Mouse (Mus musculus): Measurements from ENCODE around the gene Plekhm3. TPM values are rescaled to one million over a fixed set of nuclear protein-coding genes. Genes with fewer than 3 reads are reported as not detected.

Plekhm3 gene
- polyA plus RNA-seq, 2 experiments: 0.58 to 0.63 TPM

- WGBS (ENCODE audit: insufficient replicate concordance): 78% methylated on average over 11 of the region's 11 CpGs
- H3K9me3 ChIP-seq (ENCODE audit: control insufficient read depth, low read length): no peaks in the 10 kb centered on the region
- no peak overlapping the region for H3K4me2 ChIP-seq (ENCODE audit: low read depth)
- no peaks in the 10 kb centered on the region for H3K27me3 ChIP-seq (ENCODE audit: control insufficient read depth, insufficient read depth, low read length)
- DNase-seq (ENCODE audit: low read depth in 3 of 3, low spot score in 3 of 3) (no peak), ATAC-seq (ENCODE audit: insufficient read depth) (no peak)
- H3K36me3 ChIP-seq (replicated peaks; ENCODE audit: control insufficient read depth, insufficient read depth, low read depth): no peaks in the 10 kb centered on the region
- H3K27ac ChIP-seq: no peak overlapping the region
- H3K9ac ChIP-seq (replicated peaks): no peak overlapping the region
- TF ChIP-seq CTCF (IDR thresholded peaks at IDR 0.05; ENCODE audit: low read depth): no peak
- TF ChIP-seq EP300 (IDR thresholded peaks at IDR 0.05; ENCODE audit: low read depth): no peak
- no peak overlapping the region for H3K4me3 ChIP-seq (ENCODE audit: insufficient read depth in 1 of 2, low read depth in 2 of 2, low read length in 2 of 2)
- H3K4me1 ChIP-seq (replicated peaks; ENCODE audit: control insufficient read depth in 2 of 2, insufficient read depth in 2 of 2, low read length in 1 of 2): peaks cover 7 to 22% of the 10 kb centered on the region in 2 experiments
Observed at GRCm38 (mm10) chr1:64794096-64794495, 162.5 kb downstream of the Plekhm3 start.

GRCm38 (mm10) chr1:64793234-64793530, 163.4 kb downstream of the Plekhm3 start:
- Histone ChIP-seq H3K4me3 (ENCODE audit: insufficient read depth in 1 of 2, low read depth in 2 of 2, low read length in 2 of 2) (no peak overlapping the region), H3K4me2 (ENCODE audit: low read depth) (no peak overlapping the region), H3K9me3 (ENCODE audit: control insufficient read depth, low read length) (no peaks in the 10 kb centered on the region), H3K27me3 (ENCODE audit: control insufficient read depth, insufficient read depth, low read length) (no peaks in the 10 kb centered on the region), H3K9ac (replicated peaks) (no peak overlapping the region), H3K36me3 (replicated peaks; ENCODE audit: control insufficient read depth, insufficient read depth, low read depth) (no peaks in the 10 kb centered on the region), H3K4me1 (replicated peaks; ENCODE audit: control insufficient read depth in 2 of 2, insufficient read depth in 2 of 2, low read length in 1 of 2) (peaks cover 7 to 27% of the 10 kb centered on the region in 2 experiments), H3K27ac (no peak overlapping the region)
- no peak for DNase-seq (ENCODE audit: low read depth in 3 of 3, low spot score in 3 of 3)
- 77% methylated on average over 4 of the region's 4 CpGs for WGBS (ENCODE audit: insufficient replicate concordance)
- ATAC-seq (ENCODE audit: insufficient read depth): no peak
- TF ChIP-seq EP300 (IDR thresholded peaks at IDR 0.05; ENCODE audit: low read depth) (no peak), CTCF (IDR thresholded peaks at IDR 0.05; ENCODE audit: low read depth) (no peak)

GRCm38 (mm10) chr1:64792521-64793233, 163.9 kb downstream of the Plekhm3 start:
- no peak overlapping the region for H3K27ac ChIP-seq
- H3K9ac ChIP-seq (replicated peaks): no peak overlapping the region
- ATAC-seq (ENCODE audit: insufficient read depth) (no peak), DNase-seq (ENCODE audit: low read depth in 3 of 3, low spot score in 3 of 3) (no peak)
- H3K4me3 ChIP-seq (ENCODE audit: insufficient read depth in 1 of 2, low read depth in 2 of 2, low read length in 2 of 2): no peak overlapping the region
- H3K4me1 ChIP-seq (replicated peaks; ENCODE audit: control insufficient read depth in 2 of 2, insufficient read depth in 2 of 2, low read length in 1 of 2): peaks cover 5 to 25% of the 10 kb centered on the region in 2 experiments
- WGBS (ENCODE audit: insufficient replicate concordance): 66% methylated on average over 11 of the region's 11 CpGs
- H3K36me3 ChIP-seq (replicated peaks; ENCODE audit: control insufficient read depth, insufficient read depth, low read depth): no peaks in the 10 kb centered on the region
- no peak overlapping the region for H3K4me2 ChIP-seq (ENCODE audit: low read depth)
- H3K27me3 ChIP-seq (ENCODE audit: control insufficient read depth, insufficient read depth, low read length): no peaks in the 10 kb centered on the region
- TF ChIP-seq EP300 (IDR thresholded peaks at IDR 0.05; ENCODE audit: low read depth) (no peak), CTCF (IDR thresholded peaks at IDR 0.05; ENCODE audit: low read depth) (no peak)
- H3K9me3 ChIP-seq (ENCODE audit: control insufficient read depth, low read length): no peaks in the 10 kb centered on the region

- Histone ChIP-seq H3K4me1 (replicated peaks; ENCODE audit: control insufficient read depth in 2 of 2, insufficient read depth in 2 of 2, low read length in 1 of 2) (peaks cover 2 to 18% of the 10 kb centered on the region in 2 experiments; a peak in 2 of 4 replicates), H3K4me3 (ENCODE audit: insufficient read depth in 1 of 2, low read depth in 2 of 2, low read length in 2 of 2) (no peak overlapping the region), H3K27ac (no peak overlapping the region), H3K9ac (replicated peaks) (no peak overlapping the region), H3K36me3 (replicated peaks; ENCODE audit: control insufficient read depth, insufficient read depth, low read depth) (no peaks in the 10 kb centered on the region), H3K4me2 (ENCODE audit: low read depth) (no peak overlapping the region), H3K9me3 (ENCODE audit: control insufficient read depth, low read length) (no peaks in the 10 kb centered on the region), H3K27me3 (ENCODE audit: control insufficient read depth, insufficient read depth, low read length) (no peaks in the 10 kb centered on the region)
- DNase-seq (ENCODE audit: low read depth in 3 of 3, low spot score in 3 of 3): no peak
- TF ChIP-seq CTCF (IDR thresholded peaks at IDR 0.05; ENCODE audit: low read depth) (no peak), EP300 (IDR thresholded peaks at IDR 0.05; ENCODE audit: low read depth) (no peak)
- WGBS (ENCODE audit: insufficient replicate concordance): 42% methylated on average over 6 of the region's 6 CpGs
- no peak for ATAC-seq (ENCODE audit: insufficient read depth)
Observed at GRCm38 (mm10) chr1:64791826-64792225, 164.8 kb downstream of the Plekhm3 start.

- TF ChIP-seq CTCF (IDR thresholded peaks at IDR 0.05; ENCODE audit: low read depth): no peak
- no peak for TF ChIP-seq EP300 (IDR thresholded peaks at IDR 0.05; ENCODE audit: low read depth)
- no peak overlapping the region for H3K9ac ChIP-seq (replicated peaks)
- H3K27me3 ChIP-seq (ENCODE audit: control insufficient read depth, insufficient read depth, low read length): no peaks in the 10 kb centered on the region
- H3K4me3 ChIP-seq (ENCODE audit: insufficient read depth in 1 of 2, low read depth in 2 of 2, low read length in 2 of 2): no peak overlapping the region
- no peaks in the 10 kb centered on the region for H3K9me3 ChIP-seq (ENCODE audit: control insufficient read depth, low read length)
- H3K4me1 ChIP-seq (replicated peaks; ENCODE audit: control insufficient read depth in 2 of 2, insufficient read depth in 2 of 2, low read length in 1 of 2): peaks cover 2 to 18% of the 10 kb centered on the region in 2 experiments; a peak in 2 of 4 replicates
- DNase-seq (ENCODE audit: low read depth in 3 of 3, low spot score in 3 of 3) (no peak), ATAC-seq (ENCODE audit: insufficient read depth) (no peak)
- no peak overlapping the region for H3K27ac ChIP-seq
- no peak overlapping the region for H3K4me2 ChIP-seq (ENCODE audit: low read depth)
- whole genome bisulfite sequencing (ENCODE audit: insufficient replicate concordance): 53% methylated on average over 9 of the region's 9 CpGs
- H3K36me3 ChIP-seq (replicated peaks; ENCODE audit: control insufficient read depth, insufficient read depth, low read depth): no peaks in the 10 kb centered on the region
Observed at GRCm38 (mm10) chr1:64790806-64791790, 165.5 kb downstream of the Plekhm3 start.

Data from liver, embryonic 14.5 days (tissue).